7 mouse cellular contexts compared by ENCODE assay signal in genomic region chr5:67778026-67778425, GRCm38 (mm10).
DNase-seq lines count a peak whose midpoint lies in the region; ATAC-seq lines count a peak whose summit lies in the region.

No protein-coding gene starts in this region.

- peak; percentile 49 to 82 for ATAC-seq in hematopoietic stem cell, adult 5-6 weeks (replicated peaks in 1 of 2; ENCODE audit: insufficient read depth in 1 of 2, low FRiP score in 2 of 2, low TSS enrichment in 1 of 2, low read depth in 1 of 2, poor library complexity in 2 of 2, severe bottlenecking in 2 of 2)
- ATAC-seq in megakaryocyte-erythroid progenitor cell, adult 5-6 weeks (replicated peaks; ENCODE audit: low FRiP score, low TSS enrichment, poor library complexity, severe bottlenecking), result peak; percentile 98

- DNase-seq in urinary bladder, postnatal 14 days (ENCODE audit: low spot score), result peak; percentile 19
- DNase-seq in urinary bladder, postnatal 25 days (ENCODE audit: low spot score), result no peak
- DNase-seq in embryo, embryonic 10 days (ENCODE audit: low spot score), result peak; percentile 67
- DNase-seq in layer of hippocampus, adult 9-11 months, result peak; percentile 78
- no peak for DNase-seq in T-cell, adult 2 months (ENCODE audit: low spot score)

Comparison
In these comparisons a context has a peak if more than half of its experiments do, and no peak if none do; other contexts are left out.
1. DNase-seq: peak in urinary bladder, postnatal 14 days (single experiment), embryo, embryonic 10 days (single experiment) and layer of hippocampus, adult 9-11 months (single experiment); none in urinary bladder, postnatal 25 days (single experiment) and T-cell, adult 2 months (single experiment).